Mouse (Mus musculus) liver, embryonic 14.5 days (tissue): Measurements from ENCODE around the gene Rfx1.

ENCODE experiments used
- CTCF ChIP-seq: IDR thresholded peaks from 2 replicates; pipeline ENCODE4 v1.5.1; 2016; ENCODE audit warnings: antibody characterized with exemption, low read depth, control low read depth
- EP300 ChIP-seq: IDR thresholded peaks from 2 replicates; pipeline ENCODE4 v1.6.1; 2016; ENCODE audit warnings: antibody characterized with exemption, low read depth

DNA sequence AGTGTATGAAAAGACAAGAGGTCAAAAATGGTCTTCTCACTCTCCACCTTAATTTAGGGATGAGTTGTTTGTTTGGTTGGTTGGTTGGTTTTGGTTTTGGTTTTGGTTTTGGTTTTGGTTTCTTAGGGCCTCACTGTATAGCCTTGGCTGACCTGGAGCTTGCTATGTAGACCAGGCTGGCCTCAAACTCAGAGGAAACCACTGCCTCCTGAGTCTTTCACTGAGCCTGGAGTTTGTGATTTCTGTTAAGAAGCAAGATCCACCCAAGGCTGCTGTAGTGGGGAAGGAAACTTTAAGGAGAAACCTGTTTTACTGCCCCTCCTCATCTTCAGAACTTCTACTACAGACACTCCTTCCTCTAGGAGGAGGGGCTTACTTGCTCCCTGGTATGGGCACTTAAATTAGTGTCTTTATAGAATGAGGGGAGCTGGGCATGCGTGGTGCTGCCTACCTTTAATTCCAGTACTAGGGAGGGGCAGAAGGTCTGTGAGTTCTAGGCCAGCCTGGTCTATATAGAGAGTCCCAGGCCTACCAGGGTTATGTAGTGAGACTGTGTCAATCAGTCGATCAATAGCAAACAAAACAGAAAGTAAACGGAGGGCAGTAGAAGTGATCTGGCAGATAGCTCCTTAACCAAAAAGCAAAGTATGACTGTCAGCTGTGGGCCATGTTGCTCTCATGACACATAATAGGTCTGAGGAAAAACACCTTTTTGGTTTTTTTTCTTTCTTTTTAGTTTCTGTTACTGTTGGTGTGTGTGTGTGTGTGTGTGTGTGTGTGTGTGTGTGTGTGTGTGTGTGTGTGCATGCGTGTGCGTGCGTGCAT lies 39.8 kb downstream of the Rfx1 start:
- no peak for TF ChIP-seq CTCF
- TF ChIP-seq EP300 = no peak
